Mouse (Mus musculus) lung, postnatal 10 days (tissue): ENCODE results near the gene Ccni.

Source experiments
- DNase-seq: peaks from one replicate; pipeline ENCODE4 v3.0.0; 2021

Ccni gene

DNA sequence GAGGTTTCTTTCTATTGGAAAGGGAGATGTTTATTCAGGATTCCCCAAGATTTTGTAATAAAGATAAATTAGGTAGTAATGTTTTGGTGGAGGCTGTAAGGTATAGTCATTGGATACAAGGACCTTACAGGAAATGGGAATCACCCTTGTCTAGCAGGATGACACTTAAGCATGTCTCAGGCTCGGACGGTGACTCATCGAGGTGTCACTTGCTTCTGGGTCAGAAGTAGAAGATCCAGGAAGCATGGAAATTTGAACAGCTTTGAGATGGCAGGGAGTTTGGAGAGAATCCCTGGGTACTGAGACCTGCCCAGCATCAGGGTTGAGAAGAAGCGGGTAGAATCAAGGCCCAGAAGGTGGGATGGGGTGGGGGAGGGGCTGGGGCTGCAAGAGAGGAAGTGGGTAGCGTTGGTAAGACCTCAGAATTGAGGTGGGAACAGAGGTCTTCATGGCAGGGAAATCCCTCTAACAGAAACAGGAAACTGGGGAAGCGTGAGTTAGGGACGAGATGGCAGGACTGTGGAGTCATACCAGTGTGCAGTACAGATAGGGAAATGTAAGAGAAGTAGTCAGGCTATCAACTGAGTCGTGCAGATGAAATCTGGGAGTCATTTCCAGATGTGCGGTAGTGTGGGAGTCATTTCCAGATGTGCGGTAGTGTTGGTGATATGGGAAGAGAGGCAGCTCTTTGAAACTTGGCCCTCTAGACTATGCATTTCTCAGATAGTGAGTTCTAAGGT lies 70.8 kb downstream of the Ccni start:
- no peak for DNase-seq

GRCm38 (mm10) chr5:93133445-93134244 lies 72.7 kb downstream of the Ccni start:
- no peak for DNase-seq
